Mouse (Mus musculus): ENCODE measurements around the gene Lmnb2.

Lmnb2 gene

GRCm38 (mm10) chr10:80858350-80858935 is 59.6 kb downstream of the Lmnb2 start:
- CTCF ChIA-PET, result no interaction called here

- CTCF ChIA-PET, result no interaction called here
These were observed 60.2 kb downstream of the Lmnb2 start for GRCm38 (mm10) chr10:80857848-80858247.

- CTCF ChIA-PET, result no interaction called here
These were observed 60.7 kb downstream of the Lmnb2 start for GRCm38 (mm10) chr10:80857386-80857785.

- CTCF ChIA-PET, result no interaction called here
These were observed 61.1 kb downstream of the Lmnb2 start for GRCm38 (mm10) chr10:80856908-80857307.

- CTCF ChIA-PET, result no interaction called here
These were observed 61.8 kb downstream of the Lmnb2 start for GRCm38 (mm10) chr10:80856267-80856666.

GRCm38 (mm10) chr10:80855749-80856073 is 62.3 kb downstream of the Lmnb2 start:
- CTCF ChIA-PET, result no interaction called here

- CTCF ChIA-PET, result no interaction called here
These were observed 62.9 kb downstream of the Lmnb2 start, which contains the start of the genes Lsm7 and Sppl2b for GRCm38 (mm10) chr10:80854913-80855748. Gene Lsm7 (minus strand): TSS chr10:80855209. Gene Sppl2b (plus strand): TSS chr10:80855275.
